Mouse (Mus musculus) E14TG2a.4 (cell line): ENCODE measurements around the gene Calr3.

Experiments used
- CTCF ChIP-seq: conservative IDR thresholded peaks from 2 replicates; pipeline ENCODE4 v1.5.1; 2014; ENCODE audit warnings: low read length
- NANOG ChIP-seq: IDR thresholded peaks from 2 replicates; pipeline ENCODE4 v1.6.1; 2014; ENCODE audit warnings: borderline replicate concordance, low read length, mixed read lengths

GRCm38 (mm10) chr8:72493381-72493780, 49.7 kb upstream of the Calr3 start:
- no peak for TF ChIP-seq CTCF
- TF ChIP-seq NANOG, result no peak
